Mouse (Mus musculus): ENCODE results near the gene Fam229a.
A peak's percentile ranks its signal among the peaks of the same experiment; 100 is the strongest.
"Not testable (repeated sequence)": the region's sequence is repeated elsewhere in the genome, so short reads cannot be mapped to it uniquely, and the experiment has no call there.

Gene Fam229a

DNA sequence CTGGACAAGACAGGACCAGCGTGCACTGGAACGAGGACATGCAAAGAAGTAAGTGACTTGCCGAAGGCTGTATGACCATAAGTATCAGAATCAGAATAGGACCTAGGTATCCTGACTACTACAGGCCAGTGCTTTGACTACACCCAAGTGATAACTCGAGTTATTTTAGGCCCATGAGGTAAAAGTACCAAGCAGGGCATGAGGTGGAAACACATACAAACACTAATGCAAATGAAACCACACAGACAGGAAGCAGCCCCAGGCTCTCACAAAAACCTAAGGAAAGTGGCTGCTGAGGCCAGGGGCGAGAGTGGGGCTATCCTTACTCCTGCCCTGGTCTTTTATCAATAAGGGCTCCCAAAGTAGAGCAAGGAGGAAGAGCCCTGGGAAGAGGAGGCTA, 34.3 kb downstream of the Fam229a start:
- DNase-seq (ENCODE audit: low spot score), result no peak

DNA sequence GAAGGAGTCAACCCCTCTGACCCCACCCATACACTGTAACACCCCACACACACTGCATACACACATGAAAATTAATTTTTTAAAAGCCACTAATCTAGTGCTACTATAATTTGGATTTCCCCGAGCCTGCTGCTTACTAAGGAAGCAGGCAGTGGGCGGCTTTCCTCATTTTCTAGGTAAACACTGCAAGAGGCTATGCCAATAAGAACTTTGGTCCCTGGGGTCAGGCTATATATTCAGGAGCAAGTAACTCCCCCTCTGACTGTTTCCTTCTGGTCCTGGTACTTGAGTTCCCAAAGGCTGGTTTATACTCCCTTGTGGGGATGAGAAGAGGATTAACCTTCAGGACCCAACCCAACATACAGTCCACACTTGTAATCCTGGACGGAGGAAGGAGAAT, 34.9 kb downstream of the Fam229a start:
- DNase-seq (ENCODE audit: low spot score), result no peak

DNA sequence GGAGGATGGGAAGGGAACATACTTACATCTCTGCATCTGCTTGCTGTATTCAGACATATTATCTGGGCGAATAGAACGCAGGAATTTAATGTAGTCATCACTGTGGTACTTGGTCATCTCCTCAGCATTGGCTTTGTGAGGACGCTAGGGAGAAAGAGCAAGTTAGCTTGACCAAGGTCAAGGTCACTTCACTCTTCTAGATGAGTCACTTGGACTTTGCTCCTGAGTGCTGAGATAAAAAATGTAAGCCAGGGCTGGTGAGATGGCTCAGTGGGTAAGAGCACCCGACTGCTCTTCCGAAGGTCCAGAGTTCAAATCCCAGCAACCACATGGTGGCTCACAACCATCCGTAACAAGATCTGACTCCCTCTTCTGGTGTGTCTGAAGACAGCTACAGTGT, 37.9 kb downstream of the Fam229a start:
- not testable (repeated sequence) for DNase-seq (ENCODE audit: low spot score)

DNA sequence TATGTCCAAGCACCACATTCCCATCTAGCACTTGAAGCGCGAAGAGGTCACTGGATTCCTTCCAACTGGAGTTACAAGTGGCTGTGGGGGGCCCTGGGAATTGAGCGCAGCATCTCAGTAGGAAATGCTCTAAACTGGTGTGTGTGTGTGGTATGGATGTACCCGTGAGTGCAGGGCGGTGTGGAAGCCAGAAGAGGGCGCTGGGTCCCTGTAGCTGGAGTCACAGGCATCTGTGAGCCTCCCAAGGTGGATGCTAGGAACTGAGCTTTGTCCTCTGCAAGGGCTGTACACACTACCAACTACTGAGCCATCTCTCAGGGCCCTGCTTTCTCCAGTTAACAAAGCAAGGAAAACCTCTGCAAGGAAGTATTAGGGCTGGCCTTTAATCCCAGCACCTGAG, 49.0 kb downstream of the Fam229a start:
- peak; percentile 57 for DNase-seq (ENCODE audit: low spot score)
